Mouse (Mus musculus) heart, postnatal 10 days (tissue): Measurements from ENCODE around the gene Lmbr1. TPM values are rescaled to one million over a fixed set of nuclear protein-coding genes. Genes with fewer than 3 reads are reported as not detected.
"Not testable (repeated sequence)": the region's sequence is repeated elsewhere in the genome, so short reads cannot be mapped to it uniquely, and the experiment has no call there.

Source experiments
- DNase-seq, 2 experiments: peaks; one replicate each; pipeline ENCODE4 v3.0.0; 2021
- intact Hi-C: fragments of 180-260 bp; cut with DNase I; formaldehyde crosslinking; loops from one replicate; pipeline ENCODE4 v1.15.1; 2025
- total RNA-seq, 2 experiments: library from RNA; stranded (reverse); gene quantifications; 2 replicates each; pipeline ENCODE4 v1.2.3; 2021

Lmbr1 gene
- 10 to 100 TPM; 18.2 to 19.5 TPM for total RNA-seq

DNA sequence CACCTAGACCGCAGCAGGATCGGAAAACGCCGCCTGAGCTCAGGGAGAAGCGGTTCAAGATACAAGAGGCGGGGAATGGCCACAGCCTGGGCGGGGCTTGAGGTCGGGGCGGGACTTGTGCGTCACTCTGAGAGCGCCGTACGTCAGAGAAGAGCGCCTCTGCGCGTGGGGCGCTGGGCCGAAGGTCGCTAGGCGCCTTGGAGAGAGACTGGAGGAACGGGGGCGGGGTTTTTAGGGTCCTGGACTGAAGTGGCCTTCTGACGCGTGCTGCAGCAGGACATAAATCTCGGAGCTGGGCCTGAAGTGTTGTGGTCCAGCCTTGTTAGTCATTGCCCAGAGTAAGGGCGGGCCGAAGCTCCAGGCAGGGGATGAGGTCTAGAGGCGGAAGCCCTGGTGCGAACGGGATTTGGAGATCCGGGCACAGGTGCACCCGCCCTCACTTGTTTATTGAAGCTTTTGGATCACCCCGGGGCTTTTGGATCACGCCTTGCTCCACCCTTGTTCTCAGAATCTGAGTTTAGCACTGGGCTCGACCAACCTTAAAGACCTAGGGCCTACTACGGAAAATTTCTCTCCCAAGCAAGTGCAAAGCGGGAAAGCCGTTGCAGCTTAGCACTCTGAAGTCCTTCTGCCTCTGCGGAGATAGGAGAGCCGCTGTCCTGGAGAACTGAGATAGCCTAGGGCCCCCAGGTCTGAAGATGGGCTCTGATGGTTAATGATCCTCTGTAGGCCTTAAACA, at the start of gene Lmbr1:
TSS of gene Lmbr1 (minus strand) at position 93 of the 739 bp plus-strand sequence.
- intact Hi-C loops: no loop called here
- DNase-seq: peak; percentile 96 to 98

DNA sequence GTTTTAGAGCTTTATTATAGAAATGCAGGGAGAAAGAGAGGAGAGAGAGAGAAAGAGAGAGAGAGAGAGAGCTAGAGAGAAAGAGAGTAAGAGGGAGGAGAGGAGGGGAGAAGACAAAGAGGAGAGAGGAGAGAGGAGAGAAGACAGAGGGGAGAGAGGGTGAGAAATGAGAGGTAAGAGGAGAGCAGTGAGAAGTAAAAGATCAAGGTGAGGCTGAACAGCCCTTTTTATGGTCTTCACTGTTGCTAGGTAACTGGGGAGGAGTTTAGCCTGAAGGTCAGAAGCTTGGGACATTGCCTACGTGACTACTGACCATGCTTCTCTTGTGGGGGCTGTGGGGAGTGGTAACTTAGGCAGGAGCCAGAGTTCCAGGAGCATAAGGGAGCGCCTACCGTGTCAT, 45.1 kb upstream of the Lmbr1 start:
- DNase-seq, intact Hi-C loops: not testable (repeated sequence)

DNA sequence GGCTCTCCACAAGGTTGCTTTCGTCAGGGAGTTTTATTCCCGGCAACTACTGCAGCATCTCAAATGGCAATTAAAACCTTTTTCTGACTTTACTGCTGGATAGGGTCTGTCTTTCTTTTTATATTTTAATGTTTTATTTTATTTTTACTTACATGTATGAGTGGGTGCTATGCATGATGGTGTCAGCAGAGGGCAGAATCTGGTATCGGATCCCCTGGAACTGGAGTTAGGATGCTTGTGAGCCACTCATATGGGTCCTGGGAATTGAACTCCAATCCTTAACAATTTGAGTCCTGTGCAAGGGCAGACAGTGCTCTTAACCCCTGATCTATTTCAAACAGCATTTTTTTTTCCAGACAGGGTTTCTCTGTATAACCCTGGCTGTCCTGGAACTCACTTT, 34.9 kb upstream of the Lmbr1 start:
- intact Hi-C loops: no loop called here
- no peak for DNase-seq

DNA sequence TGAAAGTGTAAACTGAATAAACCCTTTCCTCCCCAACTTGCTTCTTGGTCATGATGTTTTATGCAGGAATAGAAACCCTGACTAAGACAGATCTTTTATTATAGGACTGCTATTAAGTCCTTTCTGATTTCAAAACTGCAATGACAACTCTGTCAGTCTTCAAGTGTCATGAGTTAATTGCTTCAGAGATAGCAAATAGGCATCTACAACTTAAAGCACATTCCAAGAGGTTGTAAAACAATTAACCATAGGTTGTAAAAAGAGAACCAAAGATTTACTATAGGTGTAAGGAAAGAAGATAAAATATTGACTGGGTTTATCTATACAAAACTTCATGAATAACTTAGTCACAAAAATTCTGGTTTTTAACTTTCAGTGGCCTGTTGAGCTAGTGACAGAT, 32.7 kb upstream of the Lmbr1 start:
- DNase-seq: no peak
- intact Hi-C loops: no loop called here

DNA sequence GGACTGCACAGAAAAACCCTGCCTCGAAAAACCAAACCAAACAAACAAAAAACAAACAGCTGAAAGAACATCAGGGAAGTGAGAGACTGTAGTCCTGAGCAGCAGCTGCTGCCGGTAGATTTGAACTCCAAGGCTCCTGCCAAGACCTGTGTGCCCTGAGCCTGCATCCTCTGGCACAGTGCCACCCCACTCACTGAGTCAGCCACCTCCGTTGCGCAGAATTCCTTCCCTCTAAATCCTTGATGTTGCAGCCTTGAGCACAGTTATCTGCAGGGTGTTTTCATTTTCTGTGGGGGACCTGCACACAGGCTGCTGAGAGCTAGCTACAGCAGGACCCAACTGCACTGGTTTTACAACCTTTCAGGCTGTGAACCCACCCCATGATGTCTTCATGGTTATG, 20.2 kb upstream of the Lmbr1 start:
- no peak for DNase-seq
- intact Hi-C loops: no loop called here

DNA sequence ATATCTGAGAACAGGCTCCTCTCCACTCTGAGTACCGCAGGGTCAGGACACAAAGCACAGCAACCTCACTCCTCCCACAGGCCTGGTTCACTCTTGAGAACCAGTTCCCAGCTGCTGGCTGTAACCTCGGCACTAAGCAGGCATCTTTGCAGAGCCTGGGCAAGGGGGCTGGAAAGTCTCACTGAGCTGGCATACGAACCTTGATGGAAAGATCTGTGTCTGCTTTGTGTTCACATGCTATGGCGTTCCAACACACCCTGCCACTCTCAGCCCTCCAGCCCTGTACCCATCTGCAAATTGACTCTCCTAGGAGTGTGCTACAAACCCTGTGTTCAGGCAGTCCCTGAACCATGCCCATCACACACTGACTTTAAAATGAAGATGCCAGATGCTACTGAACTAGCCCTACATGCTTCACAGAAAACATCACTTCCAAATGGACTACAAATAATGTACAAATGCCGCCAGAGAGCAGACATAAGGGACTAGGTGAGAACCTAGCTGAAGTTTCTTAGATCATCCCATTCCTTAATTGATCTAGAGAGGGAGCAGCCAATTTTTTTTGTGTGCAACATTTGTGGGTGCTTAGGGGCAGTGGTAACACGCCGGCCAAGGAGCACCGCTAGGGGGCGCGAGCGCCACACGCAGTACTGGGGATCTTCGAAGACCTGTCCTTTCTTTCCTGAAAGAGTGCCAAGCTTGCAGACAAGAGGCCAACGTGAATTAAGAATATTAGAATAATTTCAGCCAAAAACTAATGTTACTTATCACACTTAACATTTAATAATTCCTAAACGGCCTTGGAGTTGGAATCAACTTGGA, 11.0 kb upstream of the Lmbr1 start:
- intact Hi-C loops: loop anchor here (1.0 to 5.0 kb wide), 4 partner anchors 48 to 299 kb away; partner anchors contain the start of genes Mnx1 and Ube3c
- peak; percentile 82 to 90 for DNase-seq

DNA sequence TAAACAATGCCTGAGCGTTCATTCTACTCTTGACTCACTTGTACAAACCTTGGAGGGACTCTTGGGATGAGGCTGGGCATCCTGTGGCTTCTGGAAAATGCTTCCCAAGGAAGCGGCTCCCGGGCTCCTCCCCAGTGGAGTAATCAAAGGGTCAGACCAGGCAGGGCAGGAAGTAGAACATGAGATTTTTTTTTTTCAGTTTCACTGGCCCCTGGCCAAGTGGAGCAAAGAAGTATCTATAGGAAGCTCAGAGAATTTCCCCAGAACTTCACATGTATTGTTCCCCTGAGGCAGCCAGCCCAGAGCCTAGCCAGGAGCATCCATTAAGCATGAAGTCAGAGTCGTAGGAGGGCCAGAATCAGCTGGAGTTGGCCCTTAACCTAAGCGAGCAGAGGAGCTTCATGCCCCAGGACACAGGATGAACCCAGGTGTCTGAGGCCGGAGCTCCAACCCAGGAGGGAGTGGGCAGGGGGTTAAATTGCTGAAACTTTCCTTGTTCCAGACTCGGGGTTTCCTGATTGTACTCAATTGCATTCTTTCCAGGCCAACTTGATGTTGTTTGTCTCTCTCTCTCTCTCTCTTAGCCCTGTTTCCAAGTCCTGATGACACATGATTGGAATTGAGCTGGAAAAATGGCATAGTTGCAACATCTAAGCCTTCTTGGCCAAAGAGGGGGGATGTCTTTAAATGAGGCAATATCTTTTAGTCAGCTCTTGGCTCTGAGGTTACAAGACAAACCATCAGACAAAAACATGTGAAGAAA, 10.2 kb upstream of the Lmbr1 start:
- intact Hi-C loops: loop anchor here (2.0 to 5.0 kb wide), 3 partner anchors 48 to 180 kb away; partner anchors contain the start of genes Mnx1 and Ube3c
- peak; percentile 65 to 66 for DNase-seq

DNA sequence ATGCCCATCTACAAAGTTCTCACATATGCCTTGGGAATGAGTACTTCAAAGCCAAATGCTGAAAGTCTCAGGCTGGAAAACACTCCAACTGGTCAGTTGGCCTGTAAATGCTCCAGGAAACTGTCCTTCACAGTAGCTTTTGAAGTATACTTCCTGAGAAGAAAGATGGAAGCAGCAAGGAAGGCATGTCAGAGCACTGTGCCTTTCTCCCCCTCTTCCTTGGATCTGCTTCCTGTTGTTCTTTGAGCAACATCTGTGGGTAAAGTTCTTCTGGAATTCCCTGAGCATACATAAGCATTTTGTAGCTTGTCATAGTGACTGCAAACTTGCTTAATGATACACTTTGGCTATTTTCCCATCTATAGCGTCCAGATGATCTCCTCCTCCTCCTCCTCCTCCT, 9.4 kb upstream of the Lmbr1 start:
- intact Hi-C loops: loop anchor here (5.0 kb wide), 1 partner anchor 90 kb away; the partner anchor contains the start of gene Mnx1
- DNase-seq: peak in 1 of 2 experiments; percentile 15

DNA sequence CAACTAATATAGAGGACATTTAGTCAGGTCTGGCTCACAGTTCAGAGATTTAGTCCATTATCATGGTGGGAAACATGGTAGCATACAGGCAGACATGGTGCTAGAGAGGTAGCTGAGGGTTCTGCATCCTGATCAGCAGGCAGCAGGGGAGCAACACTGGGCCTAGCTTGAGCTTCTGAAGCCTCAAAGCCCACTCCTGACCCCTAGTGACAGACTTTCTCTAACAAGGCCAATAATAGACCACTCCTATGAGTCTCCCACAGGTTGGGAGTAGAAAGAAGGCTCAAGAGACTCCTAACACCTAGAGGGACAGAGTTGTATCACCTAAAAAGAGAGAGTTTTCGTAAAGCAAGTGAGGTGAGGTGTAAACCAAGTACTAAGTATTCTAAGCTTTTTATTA, 4.6 kb upstream of the Lmbr1 start:
- intact Hi-C loops: no loop called here

DNA sequence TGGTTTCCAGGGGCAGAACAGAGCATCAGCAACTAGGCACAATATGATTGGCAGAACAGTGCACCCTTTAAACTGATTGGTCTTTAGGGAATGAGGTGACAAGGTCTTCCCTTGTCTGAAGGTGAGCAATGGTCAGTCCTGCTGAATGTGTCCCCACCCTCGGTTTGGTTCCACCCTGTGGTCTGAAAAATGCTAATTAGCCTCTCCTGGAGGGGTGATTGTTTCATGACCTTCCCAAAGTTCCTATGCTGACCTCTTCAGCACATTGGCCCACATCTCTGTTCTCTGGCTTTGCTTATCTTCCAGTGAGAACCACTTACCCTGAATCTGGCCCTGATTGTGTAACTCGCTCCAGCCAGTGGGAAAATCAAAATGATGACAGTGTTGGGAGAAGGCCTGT, 1.9 kb upstream of the Lmbr1 start:
- no peak for DNase-seq
- intact Hi-C loops: no loop called here

More for the DNA sequence above, 4.6 kb upstream of the Lmbr1 start:
- no peak for DNase-seq

DNA sequence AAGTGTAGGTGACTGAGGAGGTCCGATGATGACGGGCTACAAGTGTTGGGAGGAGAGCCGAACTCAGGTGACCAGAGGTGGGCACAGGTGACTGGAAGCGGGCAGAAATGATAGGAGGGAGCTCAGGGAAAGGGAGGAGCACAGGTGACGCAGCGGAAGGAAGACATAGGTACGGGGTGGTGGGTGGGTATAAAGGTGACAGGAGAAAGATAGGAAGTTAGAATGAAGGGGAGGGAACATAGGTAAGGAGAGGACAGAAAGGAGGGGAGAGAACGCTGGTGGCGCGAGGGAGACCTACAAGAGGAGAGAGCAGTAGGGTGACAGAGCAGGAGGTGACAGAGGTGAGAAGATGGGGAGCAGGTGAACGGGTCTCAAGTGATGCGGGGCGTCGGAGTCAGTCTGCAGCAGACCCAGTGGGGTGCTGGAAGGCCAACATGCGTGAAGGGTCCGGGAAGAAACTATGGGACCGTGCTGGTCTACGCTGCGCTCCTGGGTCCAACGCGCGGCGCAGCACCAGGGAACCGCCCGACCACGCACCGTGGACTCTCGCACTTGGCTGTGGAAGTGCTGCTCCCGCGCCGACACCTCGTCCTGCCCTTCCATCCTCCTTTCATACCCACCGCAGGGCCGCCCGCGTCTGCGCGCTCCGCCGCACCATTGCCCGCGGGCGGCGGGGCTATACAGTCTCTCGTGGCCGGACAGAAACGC, 446 bp downstream of the Lmbr1 start:
- no peak for DNase-seq
- intact Hi-C loops: no loop called here

DNA sequence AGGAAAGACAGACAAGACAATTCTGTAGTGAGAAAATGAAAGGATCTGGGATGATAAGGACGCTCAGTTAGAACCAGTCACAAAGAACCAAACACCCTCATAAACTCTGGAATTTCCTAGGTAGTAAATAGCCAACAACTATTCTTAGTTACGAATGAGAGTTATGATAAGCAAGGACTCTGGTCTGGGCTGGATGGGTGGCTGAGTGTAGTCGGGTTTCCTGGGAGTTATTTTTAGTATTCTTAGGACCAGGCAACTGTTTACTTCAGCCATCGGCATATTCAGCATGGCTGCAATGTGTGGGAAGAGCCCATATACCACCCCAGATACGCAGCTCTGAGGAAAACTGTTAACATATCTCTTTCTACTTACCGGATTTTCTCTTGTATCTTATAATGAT, 14.7 kb downstream of the Lmbr1 start:
- DNase-seq: peak; percentile 38 to 43
- intact Hi-C loops: no loop called here

DNA sequence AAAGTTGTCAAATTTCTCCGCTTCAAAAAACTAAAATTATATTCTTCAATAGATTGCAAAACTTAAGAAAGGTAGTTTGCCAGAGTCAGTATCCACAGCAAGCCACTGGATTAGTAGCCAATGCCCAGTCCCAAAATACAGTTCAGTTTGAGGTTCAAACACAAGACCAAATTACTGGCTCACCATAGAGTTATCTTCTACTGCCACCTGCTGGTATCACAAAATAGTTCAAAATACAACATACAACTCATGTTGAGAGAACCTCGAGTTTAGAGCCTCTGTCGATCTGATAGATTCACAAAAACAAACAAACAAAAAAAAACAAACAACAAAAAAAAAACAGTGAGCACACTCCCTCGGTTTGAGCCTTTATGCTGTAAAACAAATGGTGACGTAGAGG, 42.4 kb downstream of the Lmbr1 start:
- intact Hi-C loops: loop anchor here (10.0 kb wide), 1 partner anchor 881 kb away; no protein-coding TSS in a partner anchor
- DNase-seq: peak; percentile 12 to 47

DNA sequence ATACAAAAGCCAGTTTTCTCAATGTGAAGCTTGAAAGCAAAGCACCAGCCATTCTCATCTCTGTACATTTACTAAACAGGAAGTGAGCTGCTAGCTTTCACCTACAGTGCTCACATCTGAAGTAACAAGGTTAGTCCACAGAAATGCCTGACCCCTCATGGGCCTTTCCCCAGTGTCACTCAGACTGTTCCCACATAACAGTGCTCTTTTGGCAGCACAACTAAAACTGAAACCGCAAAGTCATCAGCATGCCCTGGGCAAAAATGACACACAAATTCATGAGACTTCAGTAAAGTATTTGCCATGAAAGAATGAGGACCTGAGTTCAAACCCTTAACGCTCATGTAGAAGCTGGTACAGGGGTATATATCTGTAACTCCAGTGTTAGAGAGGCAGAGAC, 55.7 kb downstream of the Lmbr1 start:
- DNase-seq: no peak
- intact Hi-C loops: no loop called here

DNA sequence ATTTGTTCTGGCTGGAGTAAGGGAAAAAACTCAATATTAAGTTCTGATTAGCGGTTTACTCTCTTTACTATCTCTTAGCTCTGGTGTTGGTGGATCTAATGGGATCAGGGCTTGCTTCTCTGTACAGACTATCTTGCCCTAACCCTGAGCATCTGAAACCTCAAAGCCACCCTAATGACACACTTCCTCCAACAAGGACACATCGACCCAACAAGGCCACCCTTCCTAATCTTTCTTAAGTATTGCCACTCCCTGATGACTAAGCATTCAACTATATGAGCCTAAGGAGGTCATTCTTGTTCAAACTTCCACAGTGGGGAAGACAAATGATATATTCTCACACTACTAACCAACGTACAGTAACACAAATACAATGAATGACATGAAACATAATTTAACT, 69.0 kb downstream of the Lmbr1 start:
- intact Hi-C loops: no loop called here
- DNase-seq: no peak

DNA sequence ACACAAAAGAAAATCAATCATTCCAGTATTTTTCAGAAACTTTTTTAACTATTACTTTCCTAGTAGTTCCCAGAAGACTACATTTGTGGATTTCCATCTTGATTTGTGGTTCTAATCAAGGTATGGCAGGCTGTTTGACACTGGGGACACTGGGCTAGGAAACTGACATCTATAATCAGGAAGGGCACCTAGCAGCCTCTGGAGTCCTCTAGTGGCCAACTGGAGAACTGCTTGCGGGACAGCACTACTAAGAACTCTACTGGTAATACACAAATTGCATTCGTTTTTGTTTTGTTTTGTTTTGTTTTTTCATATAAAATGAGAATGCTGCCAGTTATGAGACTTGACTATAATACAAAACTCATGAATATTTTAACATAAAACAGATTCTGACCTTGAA, 85.0 kb downstream of the Lmbr1 start:
- DNase-seq: peak; percentile 54 to 72
- intact Hi-C loops: loop anchor here (1.0 to 5.0 kb wide), 2 partner anchors 826 to 842 kb away; partner anchors contain the start of gene Shh

DNA sequence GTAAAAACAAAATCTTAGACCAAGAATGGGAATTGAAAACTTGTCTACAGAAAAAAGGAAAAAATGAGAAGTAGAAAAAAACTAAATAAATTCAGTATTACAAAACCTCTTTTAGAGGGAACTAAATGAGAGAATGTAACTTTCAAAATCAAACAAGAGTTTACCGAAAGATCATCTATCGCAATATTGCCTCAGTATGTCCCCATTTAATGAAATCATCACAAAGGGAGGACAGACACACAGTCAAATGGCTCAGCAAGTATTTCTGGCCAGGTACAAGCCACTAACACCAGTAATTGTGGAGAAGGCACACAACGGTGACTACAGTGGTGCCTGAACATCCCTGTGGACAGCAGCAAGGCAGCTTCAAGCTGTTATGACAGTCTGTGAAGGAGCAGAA, 88.1 kb downstream of the Lmbr1 start:
- intact Hi-C loops: loop anchor here (5.0 kb wide), 1 partner anchor 823 kb away; the partner anchor contains the start of gene Shh
- no peak for DNase-seq

DNA sequence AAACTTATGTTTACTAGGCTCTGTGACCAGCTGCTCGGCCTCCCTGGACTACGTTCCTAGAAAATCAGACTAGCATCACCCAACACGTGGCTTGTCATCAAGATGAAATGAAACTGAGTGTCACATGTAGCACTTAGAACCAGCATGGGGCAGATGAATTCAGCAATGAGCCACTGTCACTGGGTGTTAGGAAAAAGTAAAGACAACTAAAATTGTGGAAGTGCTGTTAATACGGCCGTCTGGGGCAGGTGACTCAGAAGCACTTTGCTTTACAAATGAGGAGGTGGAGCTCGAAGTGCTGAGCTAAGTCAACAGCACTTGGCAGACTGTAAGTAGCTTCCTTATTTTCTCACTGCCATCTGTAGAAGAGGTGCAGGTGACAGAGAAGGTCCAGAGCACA, 88.5 kb downstream of the Lmbr1 start:
- intact Hi-C loops: loop anchor here (5.0 kb wide), 1 partner anchor 822 kb away; the partner anchor contains the start of gene Shh
- no peak for DNase-seq

DNA sequence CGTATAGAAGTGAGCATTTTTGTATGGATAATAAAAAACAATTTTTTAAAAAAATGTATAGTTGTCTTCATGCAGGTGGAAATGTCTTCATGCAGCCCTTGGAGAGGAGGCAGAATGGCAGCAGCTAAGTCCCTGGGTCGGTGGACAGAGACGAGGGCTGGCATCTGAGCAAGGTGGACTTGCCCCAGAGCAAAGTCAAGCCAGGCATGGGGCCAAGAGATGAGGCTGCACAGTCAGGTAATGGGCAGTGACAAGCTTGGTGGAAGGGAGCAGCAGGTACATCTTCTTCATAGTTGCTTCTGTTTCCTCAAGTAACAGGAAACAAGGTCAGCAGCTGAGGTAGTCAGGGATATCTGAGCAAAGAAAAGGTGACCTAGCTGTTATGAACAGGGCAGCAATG, 97.1 kb downstream of the Lmbr1 start:
- no peak for DNase-seq
- intact Hi-C loops: no loop called here

DNA sequence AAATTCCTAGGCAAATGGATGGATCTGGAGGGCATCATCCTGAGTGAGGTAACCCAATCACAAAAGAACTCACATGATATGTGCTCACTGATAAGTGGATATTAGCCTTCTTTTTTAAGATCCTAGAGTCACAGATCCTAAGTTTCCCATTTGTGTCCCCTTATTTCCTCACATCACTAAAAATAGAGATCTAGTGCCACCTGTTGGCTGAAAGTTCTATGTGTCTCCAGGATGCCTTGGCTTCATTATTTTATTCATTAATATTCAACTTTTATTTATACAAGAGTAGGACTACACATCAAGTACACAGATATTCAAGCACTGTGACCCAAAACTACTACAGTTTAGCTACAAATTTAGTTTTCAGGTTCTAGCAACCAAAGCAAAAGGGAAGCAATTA, 103.4 kb downstream of the Lmbr1 start:
- DNase-seq: peak; percentile 6 to 15
- intact Hi-C loops: loop anchor here (5.0 to 10.0 kb wide), 2 partner anchors 240 to 822 kb away; no protein-coding TSS in a partner anchor
